Mouse (Mus musculus) heart, embryonic 16.5 days (tissue): ENCODE measurements around the gene Fndc9. TPM values are rescaled to one million over a fixed set of nuclear protein-coding genes. Genes with fewer than 3 reads are reported as not detected.

Source experiments
- polyA plus RNA-seq: library from polyadenylated mRNA; unstranded; fragments of >200 nt; fragmentation: Nextera tagmentation; extraction: Ambion mirVana; gene quantifications from 2 replicates; pipeline ENCODE4 v1.2.1, GENCODE M21; 2015

Fndc9 gene
- polyA plus RNA-seq, 1 experiment from 2014 or later, result 0.08 TPM

Other genes with a start within 250 kb of the Fndc9 start
- 3.0 and 10.7 TPM in 2 replicates for gene Gm12166, start 183.2 kb upstream of the Fndc9 start, polyA plus RNA-seq
- gene Adam19, start 179.5 kb upstream of the Fndc9 start, polyA plus RNA-seq, result 21.3 and 24.4 TPM in 2 replicates
- 4.0 and 4.9 TPM in 2 replicates for gene Nipal4, start 69.0 kb upstream of the Fndc9 start, polyA plus RNA-seq
- gene Cyfip2, start 77.3 kb downstream of the Fndc9 start, polyA plus RNA-seq, result 12.5 and 14.8 TPM in 2 replicates
- 2.0 and 5.2 TPM in 2 replicates for gene Itk, start 154.0 kb downstream of the Fndc9 start, polyA plus RNA-seq
- gene Fam71b, start 161.0 kb downstream of the Fndc9 start, polyA plus RNA-seq, result 0.18 TPM in 1 of 2 replicates, not detected in the other
- gene Med7, start 201.4 kb downstream of the Fndc9 start, polyA plus RNA-seq, result 43.6 and 47.8 TPM in 2 replicates
- 0.32 and 0.37 TPM in 2 replicates for gene Havcr2, start 219.4 kb downstream of the Fndc9 start, polyA plus RNA-seq